Mouse (Mus musculus) embryonic fibroblast, embryonic 13.5 days (primary cell): Measurements from ENCODE around the gene Hnrnpdl.

Experiments used
- CTCF ChIP-seq: IDR thresholded peaks from 2 replicates; pipeline ENCODE4 v1.5.1; 2011; ENCODE audit warnings: mild to moderate bottlenecking, control low read depth, low read length, moderate library complexity, borderline replicate concordance; ENCODE audit not compliant: insufficient read depth
- POLR2A ChIP-seq: IDR thresholded peaks from 2 replicates; pipeline ENCODE4 v1.6.1; 2011; ENCODE audit warnings: low read depth, mild to moderate bottlenecking, control low read depth, low read length, moderate library complexity

- TF ChIP-seq CTCF (no peak), POLR2A (no peak)
Measured at GRCm38 (mm10) chr5:100059326-100059725, 19.9 kb upstream of the Hnrnpdl start.
